Mouse (Mus musculus) liver, adult 2 months (tissue): ENCODE measurements around the gene Plaa. TPM values are rescaled to one million over a fixed set of nuclear protein-coding genes. Genes with fewer than 3 reads are reported as not detected.
"Not testable (repeated sequence)": the region's sequence is repeated elsewhere in the genome, so short reads cannot be mapped to it uniquely, and the experiment has no call there.

ENCODE experiments used
- DNase-seq: peaks from one replicate; pipeline ENCODE4 v3.0.0-alpha.2; 2011; ENCODE audit warnings: low read depth, low spot score; ENCODE audit errors: extremely low read depth
- H3K27ac ChIP-seq: fragments of 200-500 bp; replicated peaks from 2 replicates; pipeline ENCODE4 v1.5.1; 2012; ENCODE audit warnings: low read depth, mild to moderate bottlenecking, control low read depth, inconsistent platforms, low read length; ENCODE audit not compliant: insufficient read depth
- H3K27me3 ChIP-seq: fragments of 200-500 bp; 2 replicates; pipeline ENCODE4 v1.6.1; 2012; ENCODE audit warnings: mild to moderate bottlenecking, moderate library complexity, low read length, inconsistent platforms; ENCODE audit not compliant: control insufficient read depth, insufficient read depth
- H3K36me3 ChIP-seq: fragments of 200-500 bp; 2 replicates; pipeline ENCODE4 v1.6.1; 2012; ENCODE audit warnings: low read length, inconsistent platforms; ENCODE audit not compliant: control insufficient read depth, insufficient read depth
- H3K4me1 ChIP-seq: fragments of 200-500 bp; 2 replicates; pipeline ENCODE4 v1.6.1; 2011; ENCODE audit warnings: low read length; ENCODE audit not compliant: control insufficient read depth, insufficient read depth
- H3K4me3 ChIP-seq: fragments of 200-500 bp; 2 replicates; pipeline ENCODE4 v1.5.1; 2011; ENCODE audit warnings: low read depth, mild to moderate bottlenecking, control low read depth, low read length, moderate library complexity; ENCODE audit not compliant: insufficient read depth
- H3K79me2 ChIP-seq: fragments of 200-500 bp; 2 replicates; pipeline ENCODE4 v1.6.1; 2012; ENCODE audit warnings: inconsistent platforms, mild to moderate bottlenecking, low read length, moderate library complexity; ENCODE audit not compliant: control insufficient read depth, insufficient read depth
- H3K9ac ChIP-seq: fragments of 200-500 bp; 2 replicates; pipeline ENCODE4 v1.6.1; 2012; ENCODE audit warnings: low read depth, mild to moderate bottlenecking, control low read depth, inconsistent platforms, low read length
- CTCF ChIP-seq: fragments of 200-500 bp; IDR thresholded peaks from 2 replicates; pipeline ENCODE4 v1.5.1; 2011; ENCODE audit warnings: low read depth, low read length, control low read depth
- POLR2A ChIP-seq: fragments of 200-500 bp; IDR thresholded peaks from 2 replicates; pipeline ENCODE4 v1.6.1; 2011; ENCODE audit warnings: low read length, control low read depth; ENCODE audit not compliant: insufficient read depth; ENCODE audit errors: extremely low read depth
- WGBS: fragments of 180-500 bp; shearing (Covaris S2); methylation state at CpG from one replicate; pipeline ENCODE4 v1.1.7; 2018; 5-methylcytosine and 5-hydroxymethylcytosine counted together
- polyA plus RNA-seq: library from polyadenylated mRNA; depleted of rRNA; stranded (reverse); fragments of >200 nt; gene quantifications from 2 replicates; pipeline ENCODE4 v1.2.3, GENCODE M21; 2012; rRNA removed
- total RNA-seq: library from RNA; depleted of rRNA; stranded (reverse); fragments of >200 nt; gene quantifications from 2 replicates; pipeline ENCODE4 v1.2.3, GENCODE M21; 2014; rRNA removed

Gene Plaa
- total RNA-seq: 46.7 and 49.6 TPM in 2 replicates
- polyA plus RNA-seq: 26.1 and 27.1 TPM in 2 replicates

- under 1% methylated on average over 61 of the region's 61 CpGs for WGBS
- Histone ChIP-seq H3K4me1 (peaks cover 2% of the 10 kb centered on the region), H3K4me3 (peak within 1 kb of the TSS; percentile 79), H3K36me3 (no peaks in the 10 kb centered on the region), H3K79me2 (peaks cover 15% of the 10 kb centered on the region; the same call in 1 of the 2 replicates), H3K9ac (peak within 1 kb of the TSS; percentile 81), H3K27ac (peak within 1 kb of the TSS; percentile 73), H3K27me3 (no peaks in the 10 kb centered on the region)
- peak; percentile 74 for DNase-seq
- TF ChIP-seq CTCF (no peak), POLR2A (0 out of 2 replicates have a peak, but pooled peaks have one; percentile 35)
These were observed at the start of gene Plaa for GRCm38 (mm10) chr4:94603031-94603629. TSS of gene Plaa (minus strand) at chr4:94603244.

- not testable (repeated sequence) for H3K27me3 ChIP-seq, H3K36me3 ChIP-seq, H3K4me1 ChIP-seq, H3K79me2 ChIP-seq, H3K4me3 ChIP-seq, H3K9ac ChIP-seq, H3K27ac ChIP-seq, DNase-seq
- WGBS: 90% methylated on average over 5 of the region's 5 CpGs
These were observed 47.6 kb upstream of the Plaa start for GRCm38 (mm10) chr4:94650426-94651175.

- no peak within 1 kb of the TSS for H3K27ac ChIP-seq
- DNase-seq: peak; percentile 12
- no peaks in the 10 kb centered on the region for H3K79me2 ChIP-seq
- H3K36me3 ChIP-seq: peaks cover 2% of the 10 kb centered on the region; the same call in 1 of the 2 replicates
- H3K9ac ChIP-seq: no peak within 1 kb of the TSS
- no peaks in the 10 kb centered on the region for H3K4me1 ChIP-seq
- TF ChIP-seq POLR2A (no peak), CTCF (no peak)
- 83% methylated on average over 3 of the region's 3 CpGs for WGBS
- H3K4me3 ChIP-seq: no peak within 1 kb of the TSS
- H3K27me3 ChIP-seq: no peaks in the 10 kb centered on the region
These were observed 46.9 kb upstream of the Plaa start, which contains the start of gene Lrrc19 for GRCm38 (mm10) chr4:94649920-94650319. TSS of gene Lrrc19 (minus strand) at chr4:94650144.

GRCm38 (mm10) chr4:94643141-94643540 lies 40.1 kb upstream of the Plaa start:
- Histone ChIP-seq H3K27me3 (no peaks in the 10 kb centered on the region), H3K79me2 (no peaks in the 10 kb centered on the region), H3K4me3 (no peak overlapping the region), H3K36me3 (no peaks in the 10 kb centered on the region), H3K27ac (no peak overlapping the region), H3K9ac (no peak overlapping the region), H3K4me1 (no peaks in the 10 kb centered on the region)
- WGBS: 95% methylated on average over 2 of the region's 2 CpGs
- DNase-seq: no peak
- TF ChIP-seq CTCF (no peak), POLR2A (no peak)

- Histone ChIP-seq H3K27me3 (no peaks in the 10 kb centered on the region), H3K27ac (no peak overlapping the region), H3K4me1 (no peaks in the 10 kb centered on the region), H3K4me3 (no peak overlapping the region), H3K79me2 (no peaks in the 10 kb centered on the region), H3K36me3 (0 out of 2 replicates have a peak, but pooled peaks cover 1% of the 10 kb centered on the region), H3K9ac (no peak overlapping the region)
- TF ChIP-seq CTCF: no peak
- no peak for TF ChIP-seq POLR2A
- DNase-seq: no peak
- WGBS: 65% methylated on average over 2 of the region's 2 CpGs
These were observed 17.0 kb upstream of the Plaa start for GRCm38 (mm10) chr4:94620077-94620476.

GRCm38 (mm10) chr4:94614627-94615006 lies 11.6 kb upstream of the Plaa start:
- Histone ChIP-seq H3K9ac (peak overlapping the region; percentile 33), H3K4me3 (peak overlapping the region; percentile 75), H3K36me3 (no peaks in the 10 kb centered on the region), H3K27ac (no peak overlapping the region), H3K27me3 (no peaks in the 10 kb centered on the region), H3K4me1 (no peaks in the 10 kb centered on the region), H3K79me2 (no peaks in the 10 kb centered on the region)
- no peak for DNase-seq
- under 1% methylated on average over 18 of the region's 18 CpGs for WGBS
- TF ChIP-seq CTCF: no peak
- TF ChIP-seq POLR2A: no peak
